Comparison of ENCODE assay signal across 8 mouse cellular contexts in genomic region chr14:36968628-36969147, GRCm38 (mm10). TPM values are rescaled to one million over a fixed set of nuclear protein-coding genes. Genes with fewer than 3 reads are reported as not detected.
DNase-seq lines count a peak whose midpoint lies in the region; ATAC-seq lines count a peak whose summit lies in the region.

Gene Ccser2 (minus strand): TSS chr14:36968777.

- peaks cover 21% of the 10 kb centered on the region for H3K4me1 ChIP-seq in hindbrain, embryonic 16.5 days (ENCODE audit: control insufficient read depth, insufficient read depth, low read depth, low read length)

- 4% methylated on average over 20 of the region's 39 CpGs for WGBS in hindbrain, embryonic 16.5 days
- 1% methylated on average over 39 of the region's 39 CpGs for WGBS in macrophage (ENCODE audit: missing documents)

- H3K79me2 ChIP-seq in macrophage (ENCODE audit: inconsistent target): peaks cover 45% of the 10 kb centered on the region

- peak within 1 kb of the TSS; percentile 92 for H3K27ac ChIP-seq in hindbrain, embryonic 16.5 days (ENCODE audit: low read depth, low read length)
- peak within 1 kb of the TSS; percentile 54 for H3K27ac ChIP-seq in macrophage

- H3K36me3 ChIP-seq in hindbrain, embryonic 16.5 days (ENCODE audit: control insufficient read depth, insufficient read depth, low read length): no peaks in the 10 kb centered on the region; the same call in 1 of the 2 replicates
- no peaks in the 10 kb centered on the region for H3K36me3 ChIP-seq in macrophage (ENCODE audit: inconsistent target)

- peak within 1 kb of the TSS; percentile 98 for H3K9ac ChIP-seq in hindbrain, embryonic 16.5 days (ENCODE audit: low read depth, low read length)

- ATAC-seq in hindbrain, embryonic 16.5 days: peak; percentile 100

- peak within 1 kb of the TSS; percentile 58 for H3K4me2 ChIP-seq in hindbrain, embryonic 16.5 days (ENCODE audit: low read length)

- H3K9me3 ChIP-seq in hindbrain, embryonic 16.5 days (ENCODE audit: control insufficient read depth, low read length): no peaks in the 10 kb centered on the region

- H3K27me3 ChIP-seq in hindbrain, embryonic 16.5 days (replicated peaks; ENCODE audit: control insufficient read depth, insufficient read depth, low read length): no peaks in the 10 kb centered on the region

- H3K4me3 ChIP-seq in hindbrain, embryonic 16.5 days (ENCODE audit: low read length): peak within 1 kb of the TSS; percentile 97
- H3K4me3 ChIP-seq in macrophage (ENCODE audit: inconsistent target): peak within 1 kb of the TSS; percentile 54

- DNase-seq in T-cell, adult 2 months (ENCODE audit: low spot score): peak; percentile 94
- peak; percentile 97 to 99 for DNase-seq in cerebellum, postnatal 36 days
- peak; percentile 99 for DNase-seq in gastrocnemius, adult 18-20 months (ENCODE audit: low spot score)
- peak; percentile 98 for DNase-seq in left cerebral cortex, adult 18-20 months (ENCODE audit: low spot score in 2 of 2)
- DNase-seq in right cerebral cortex, adult 18-20 months: peak; percentile 98
- DNase-seq in urinary bladder, postnatal 10 days (ENCODE audit: low spot score): peak; percentile 91

RNA-seq across cellular contexts. Expression of gene Ccser2, which starts in this region (rescaled TPM):
- 10 to 100 TPM; 63.3 to 72.8 TPM for total RNA-seq in gastrocnemius, adult 18-20 months (2021)
- polyA plus RNA-seq in hindbrain, embryonic 16.5 days (2015; fragmentation: Nextera tagmentation; extraction: Ambion mirVana): 104 and 108 TPM in 2 replicates
- total RNA-seq in left cerebral cortex, adult 18-20 months (2021): 10 to 100 TPM; 85.1 to 86.8 TPM
- 10 to 100 TPM in 24 of 26 experiments, 1 to 10 TPM in 2; 4.9 to 50.9 (median 18.7) TPM for total RNA-seq in macrophage (2018; cell fraction: chromatin; rRNA removed)
- 10 to 100 TPM in 24 of 26 experiments, 1 to 10 TPM in 2; 9.6 to 15.4 (median 12.3) TPM for total RNA-seq in macrophage (2018; cell fraction: cytosol; rRNA removed)
- total RNA-seq in macrophage (2018; cell fraction: nucleus; rRNA removed): 10 to 100 TPM in 24 of 26 experiments, 1 to 10 TPM in 2; 9.2 to 30.6 (median 18.2) TPM
- polyA plus RNA-seq in macrophage (2018): 6.1 to 11.6 TPM (median 7.1 TPM) in 3 replicates

Comparison
In these comparisons a context has a peak if more than half of its experiments do, and no peak if none do; other contexts are left out.
1. Peak in every context shown above with its lines: DNase-seq, ATAC-seq, H3K4me3 ChIP-seq and H3K27ac ChIP-seq.